Mouse (Mus musculus) CH12.LX (cell line): ENCODE results near the gene Cdyl2.

ENCODE experiments used
- CTCF ChIP-seq, 2 experiments: IDR thresholded peaks in 1 of 2; conservative IDR thresholded peaks in 1 of 2; 2 replicates each; pipeline ENCODE4 v1.5.1; 2011 to 2012; ENCODE audit warnings: low read depth in 2 of 2, low read length in 2 of 2, improper control_type of control experiment in 1 of 2, inconsistent platforms in 1 of 2, mild to moderate bottlenecking in 1 of 2, moderate library complexity in 1 of 2
- EP300 ChIP-seq: IDR thresholded peaks from 2 replicates; pipeline ENCODE4 v1.6.1; 2011; ENCODE audit warnings: low read length, improper control_type of control experiment
- MAFK ChIP-seq: IDR thresholded peaks from 2 replicates; pipeline ENCODE4 v1.6.1; 2011; ENCODE audit warnings: low read length, improper control_type of control experiment; ENCODE audit not compliant: insufficient replicate concordance
- MAX ChIP-seq: IDR thresholded peaks from 2 replicates; pipeline ENCODE4 v1.6.1; 2011; ENCODE audit warnings: low read length, improper control_type of control experiment
- MXI1 ChIP-seq: IDR thresholded peaks from 2 replicates; pipeline ENCODE4 v1.6.1; 2011; ENCODE audit warnings: mild to moderate bottlenecking, low read depth, low read length, improper control_type of control experiment
- NELFE ChIP-seq: IDR thresholded peaks from 2 replicates; pipeline ENCODE4 v1.6.1; 2011; ENCODE audit warnings: low read depth, low read length, improper control_type of control experiment
- POLR2AphosphoS2 ChIP-seq: IDR thresholded peaks from 2 replicates; pipeline ENCODE4 v1.6.1; 2011; ENCODE audit warnings: low read depth, low read length, improper control_type of control experiment
- RCOR1 ChIP-seq: conservative IDR thresholded peaks from 2 replicates; pipeline ENCODE4 v1.6.1; 2012; ENCODE audit warnings: low read depth, mild to moderate bottlenecking, inconsistent platforms, low read length, improper control_type of control experiment
- SIN3A ChIP-seq: IDR thresholded peaks from 2 replicates; pipeline ENCODE4 v1.6.1; 2012; ENCODE audit warnings: low read length, improper control_type of control experiment, inconsistent platforms
- TCF12 ChIP-seq: IDR thresholded peaks from 2 replicates; pipeline ENCODE4 v1.6.1; 2014; ENCODE audit warnings: low read depth, mild to moderate bottlenecking, inconsistent platforms, low read length, improper control_type of control experiment
- ZKSCAN1 ChIP-seq: IDR thresholded peaks from 2 replicates; pipeline ENCODE4 v1.6.1; 2012; ENCODE audit warnings: low read depth, inconsistent platforms, low read length, improper control_type of control experiment, borderline replicate concordance

GRCm38 (mm10) chr8:116731976-116732683 lies 661 bp downstream of the Cdyl2 start:
- TF ChIP-seq TCF12 = 0 out of 2 replicates have a peak, but pooled peaks have one; percentile 10
- TF ChIP-seq NELFE = no peak
- no peak for TF ChIP-seq EP300
- no peak for TF ChIP-seq MXI1
- no peak for TF ChIP-seq MAX
- no peak for TF ChIP-seq CTCF (conservative IDR thresholded peaks at IDR 0.05 in 1 of 2, IDR thresholded peaks at IDR 0.05 in 1 of 2; ENCODE audit: low read depth in 2 of 2, low read length in 2 of 2)
- no peak for TF ChIP-seq POLR2AphosphoS2
- no peak for TF ChIP-seq MAFK
- 0 out of 2 replicates have a peak, but pooled peaks have one; percentile 21 for TF ChIP-seq SIN3A
- TF ChIP-seq RCOR1 = no peak
- no peak for TF ChIP-seq ZKSCAN1
